Mouse (Mus musculus) lung, postnatal 0 days (tissue): Measurements from ENCODE around the gene Lyz1. TPM values are rescaled to one million over a fixed set of nuclear protein-coding genes. Genes with fewer than 3 reads are reported as not detected.

Experiments used
- ATAC-seq: fragments of 200-750 bp; cut with Nextera tagmentation; 2 replicates; pipeline ENCODE4 v1.8.0; 2017; ENCODE audit warnings: moderate library complexity
- DNase-seq: peaks from one replicate; pipeline ENCODE4 v3.0.0-alpha.2; 2016; ENCODE audit warnings: low spot score
- H3K27ac ChIP-seq: fragments of 300-500 bp; sonication (generic); 2 replicates; pipeline ENCODE4 v1.5.1; 2014; ENCODE audit warnings: antibody characterized with exemption, mild to moderate bottlenecking, low read length, mixed read lengths
- H3K27me3 ChIP-seq: fragments of 300-500 bp; sonication (generic); replicated peaks from 2 replicates; pipeline ENCODE4 v1.6.1; 2014; ENCODE audit warnings: low read length, mixed read lengths; ENCODE audit not compliant: insufficient read depth
- H3K36me3 ChIP-seq: fragments of 300-500 bp; sonication (generic); 2 replicates; pipeline ENCODE4 v1.6.1; 2014; ENCODE audit warnings: low read length, mixed read lengths; ENCODE audit not compliant: insufficient read depth
- H3K4me1 ChIP-seq: fragments of 300-500 bp; sonication (generic); 2 replicates; pipeline ENCODE4 v1.6.1; 2014; ENCODE audit warnings: antibody characterized with exemption, low read depth, low read length, mixed read lengths; ENCODE audit not compliant: insufficient read depth
- H3K4me2 ChIP-seq: fragments of 300-500 bp; sonication (generic); replicated peaks from 2 replicates; pipeline ENCODE4 v1.6.1; 2014; ENCODE audit warnings: low read depth, mild to moderate bottlenecking, low read length, moderate library complexity, mixed read lengths
- H3K4me3 ChIP-seq: fragments of 300-500 bp; sonication (generic); 2 replicates; pipeline ENCODE4 v1.5.1; 2014; ENCODE audit warnings: low read depth, low read length
- H3K9ac ChIP-seq: fragments of 300-500 bp; sonication (generic); replicated peaks from 2 replicates; pipeline ENCODE4 v1.6.1; 2014; ENCODE audit warnings: low read depth, mild to moderate bottlenecking
- H3K9me3 ChIP-seq: fragments of 300-500 bp; sonication (generic); 2 replicates; pipeline ENCODE4 v1.6.1; 2016; ENCODE audit warnings: low read length, mixed read lengths
- CTCF ChIP-seq: IDR thresholded peaks from 2 replicates; pipeline ENCODE4 v1.5.1; 2016; ENCODE audit warnings: antibody characterized with exemption, mild to moderate bottlenecking
- EP300 ChIP-seq: IDR thresholded peaks from 2 replicates; pipeline ENCODE4 v1.6.1; 2016; ENCODE audit warnings: antibody characterized with exemption, mild to moderate bottlenecking, control low read depth
- WGBS: fragments of 180-500 bp; shearing (Covaris S2); extraction: QIAGEN DNeasy Blood & Tissue Kit; methylation state at CpG from one replicate; pipeline ENCODE4 v1.1.7; 2014; 5-methylcytosine and 5-hydroxymethylcytosine counted together
- polyA plus RNA-seq: library from polyadenylated mRNA; unstranded; fragments of >200 nt; fragmentation: Nextera tagmentation; extraction: Ambion mirVana; gene quantifications from 2 replicates; pipeline ENCODE4 v1.2.1, GENCODE M21; 2015

Lyz1 gene
- 2,166 and 3,269 TPM in 2 replicates for polyA plus RNA-seq

DNA sequence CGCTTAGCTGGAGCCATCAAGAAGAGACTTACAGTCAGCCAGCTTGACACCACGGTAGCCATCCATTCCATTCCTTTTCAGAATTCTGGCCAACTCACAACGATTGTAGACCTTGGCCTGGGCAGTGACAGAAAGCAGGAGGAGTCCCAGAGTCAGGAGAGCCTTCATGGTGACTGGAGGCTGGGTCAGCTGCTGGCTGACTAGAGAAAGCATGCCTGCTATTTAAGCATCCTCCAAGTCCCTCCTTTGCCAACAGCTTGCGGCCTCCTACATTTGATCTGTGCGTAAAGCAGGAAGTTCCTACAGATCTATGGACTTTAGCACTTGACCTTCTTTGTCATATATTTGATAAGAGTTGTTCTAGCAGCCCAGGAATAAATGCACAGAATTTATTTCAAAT is at the start of gene Lyz1:
Gene Lyz1, minus strand, starts transcription at position 198 of the 400 bp plus-strand sequence.
- no peak for TF ChIP-seq EP300
- no peak for TF ChIP-seq CTCF
- ATAC-seq (no peak), DNase-seq (no peak)
- Histone ChIP-seq H3K9me3 (no peaks in the 10 kb centered on the region), H3K27ac (no peak within 1 kb of the TSS), H3K4me2 (no peak within 1 kb of the TSS), H3K4me3 (no peak within 1 kb of the TSS), H3K36me3 (no peaks in the 10 kb centered on the region), H3K9ac (no peak within 1 kb of the TSS), H3K27me3 (no peaks in the 10 kb centered on the region), H3K4me1 (no peaks in the 10 kb centered on the region)
- 51% methylated on average over 5 of the region's 5 CpGs for WGBS

DNA sequence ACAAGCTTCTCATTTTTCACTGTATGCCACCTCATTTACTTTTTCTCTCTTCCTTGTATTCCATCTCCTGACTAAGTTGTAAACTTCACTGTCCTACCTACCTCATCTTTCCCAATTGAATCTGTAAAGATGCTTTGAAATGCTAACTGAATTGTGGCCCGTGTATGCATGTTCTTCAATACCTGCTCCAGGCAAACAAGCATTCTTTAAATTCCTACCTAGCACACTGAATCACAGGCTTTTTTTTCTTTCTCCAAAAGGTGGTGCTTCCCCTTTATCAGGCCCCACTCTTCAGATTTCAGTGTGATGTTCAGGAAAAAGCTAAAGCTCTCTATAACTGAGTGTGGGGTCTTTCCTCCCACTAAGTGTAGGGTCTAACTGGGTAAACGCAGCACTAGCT is 49.7 kb upstream of the Lyz1 start:
- H3K4me3 ChIP-seq: no peak overlapping the region
- 62% methylated on average over 2 of the region's 2 CpGs for WGBS
- no peaks in the 10 kb centered on the region for H3K27me3 ChIP-seq
- 0 out of 2 replicates have a peak, but pooled peaks cover 3% of the 10 kb centered on the region for H3K36me3 ChIP-seq
- DNase-seq (no peak), ATAC-seq (no peak)
- H3K4me1 ChIP-seq: no peaks in the 10 kb centered on the region
- no peak overlapping the region for H3K9ac ChIP-seq
- no peak for TF ChIP-seq EP300
- TF ChIP-seq CTCF: no peak
- 0 out of 2 replicates have a peak overlapping the region, but pooled peaks have one; percentile 0 for H3K27ac ChIP-seq
- H3K9me3 ChIP-seq: no peaks in the 10 kb centered on the region
- H3K4me2 ChIP-seq: no peak overlapping the region

DNA sequence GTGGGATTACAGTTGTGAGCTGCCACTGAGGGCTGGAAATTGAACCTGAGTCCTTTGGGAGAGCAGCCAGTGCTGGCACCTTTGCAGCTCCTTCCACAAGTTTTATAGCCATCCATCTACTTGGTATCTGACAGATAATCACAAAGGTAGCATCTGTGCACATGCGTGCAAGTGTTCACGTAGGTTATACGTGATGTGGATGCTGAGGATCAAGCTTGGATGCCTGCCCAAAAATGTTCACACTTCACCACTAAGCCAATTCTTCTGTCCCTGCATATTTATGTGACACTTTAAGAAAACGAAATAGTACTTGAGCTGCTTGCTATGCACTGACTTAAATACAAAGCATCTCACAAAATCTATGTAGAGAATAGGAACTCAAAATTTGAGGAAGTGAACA is 48.4 kb upstream of the Lyz1 start:
- 0 out of 2 replicates have a peak, but pooled peaks cover 3% of the 10 kb centered on the region for H3K36me3 ChIP-seq
- H3K27me3 ChIP-seq: no peaks in the 10 kb centered on the region
- no peak overlapping the region for H3K4me3 ChIP-seq
- H3K27ac ChIP-seq: no peak overlapping the region
- ATAC-seq (no peak), DNase-seq (no peak)
- TF ChIP-seq CTCF (no peak), EP300 (no peak)
- no peak overlapping the region for H3K4me2 ChIP-seq
- H3K9me3 ChIP-seq: no peaks in the 10 kb centered on the region
- WGBS: 56% methylated on average over 4 of the region's 4 CpGs
- no peak overlapping the region for H3K9ac ChIP-seq
- no peaks in the 10 kb centered on the region for H3K4me1 ChIP-seq

DNA sequence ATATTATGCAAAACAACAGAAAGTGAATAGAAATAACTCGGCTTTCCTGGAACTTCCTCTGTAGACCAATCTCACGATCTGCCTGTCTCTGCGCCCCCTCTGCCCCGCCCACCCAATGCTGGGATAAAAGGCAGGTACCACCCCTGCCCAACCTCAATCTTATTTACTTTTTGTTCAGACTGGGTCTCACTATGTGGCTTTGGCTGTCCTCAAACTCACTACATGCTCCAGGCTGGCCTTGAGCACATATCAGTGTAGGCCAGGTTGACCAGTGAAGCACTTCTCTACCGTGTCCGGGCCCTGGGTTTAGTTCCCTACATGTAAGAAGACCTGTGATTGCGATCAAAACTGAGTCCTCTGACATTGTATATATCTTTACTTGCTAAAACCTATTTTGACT is 46.6 kb upstream of the Lyz1 start:
- Histone ChIP-seq H3K4me1 (no peaks in the 10 kb centered on the region), H3K4me3 (no peak overlapping the region), H3K9me3 (no peaks in the 10 kb centered on the region), H3K36me3 (no peaks in the 10 kb centered on the region), H3K27ac (no peak overlapping the region), H3K27me3 (no peaks in the 10 kb centered on the region), H3K4me2 (no peak overlapping the region), H3K9ac (no peak overlapping the region)
- TF ChIP-seq CTCF (no peak), EP300 (no peak)
- 76% methylated on average over 7 of the region's 7 CpGs for WGBS
- DNase-seq (no peak), ATAC-seq (no peak)

DNA sequence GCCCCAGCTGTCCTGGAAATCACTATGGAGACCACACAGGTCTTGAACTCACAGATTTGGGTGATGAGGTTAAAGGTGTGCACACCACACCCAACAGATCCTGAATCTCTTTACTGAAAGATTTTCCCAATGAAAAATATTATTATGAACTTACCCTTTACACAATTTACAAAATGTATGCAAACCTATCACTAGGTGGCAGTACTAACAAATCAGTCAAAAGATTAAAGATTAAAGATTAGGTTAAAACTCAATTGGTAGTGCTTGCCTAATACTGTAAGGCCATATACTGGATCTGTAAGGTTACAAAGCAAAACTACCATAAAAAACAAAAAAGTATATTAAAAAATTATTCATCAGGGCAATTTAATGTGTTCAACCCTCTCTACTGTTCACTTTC is 45.3 kb upstream of the Lyz1 start:
- TF ChIP-seq CTCF (peak; percentile 28; the same call in 1 of the 2 replicates), EP300 (no peak)

DNA sequence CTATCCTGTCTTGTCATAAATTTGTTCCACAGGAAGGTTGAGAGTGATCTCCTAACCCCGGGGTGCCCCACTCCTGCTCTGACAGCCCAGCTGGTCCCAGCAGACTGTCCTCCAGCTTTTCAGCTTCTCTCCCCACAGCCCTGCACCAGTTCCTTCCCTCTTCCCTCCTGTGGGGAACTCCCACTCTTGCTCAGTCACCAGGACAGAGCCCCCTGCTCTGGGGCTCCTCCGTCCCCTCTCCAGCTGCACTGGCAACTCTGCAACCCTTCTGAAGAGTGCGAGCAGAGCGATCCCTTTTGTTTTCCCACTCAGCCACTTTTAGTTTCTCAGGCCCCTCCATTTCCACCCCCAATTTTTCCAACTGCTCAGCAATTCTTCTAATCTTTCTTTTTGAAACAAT is 43.0 kb upstream of the Lyz1 start:
- TF ChIP-seq CTCF (no peak), EP300 (no peak)
- DNase-seq (peak; percentile 54), ATAC-seq (peak; percentile 81)
- Histone ChIP-seq H3K9me3 (no peaks in the 10 kb centered on the region), H3K9ac (no peak overlapping the region), H3K27me3 (no peaks in the 10 kb centered on the region), H3K4me1 (no peaks in the 10 kb centered on the region), H3K27ac (peak overlapping the region; percentile 38; the same call in 1 of the 2 replicates), H3K36me3 (no peaks in the 10 kb centered on the region), H3K4me2 (0 out of 2 replicates have a peak overlapping the region, but pooled peaks have one; percentile 19), H3K4me3 (no peak overlapping the region)
- WGBS: 26% methylated on average over 4 of the region's 4 CpGs

More for the DNA sequence above, 45.3 kb upstream of the Lyz1 start:
- H3K36me3 ChIP-seq: no peaks in the 10 kb centered on the region
- peak; percentile 41 for DNase-seq
- ATAC-seq: no peak
- no peaks in the 10 kb centered on the region for H3K4me1 ChIP-seq
- no peak overlapping the region for H3K27ac ChIP-seq
- H3K9ac ChIP-seq: no peak overlapping the region
- no peaks in the 10 kb centered on the region for H3K27me3 ChIP-seq
- no peak overlapping the region for H3K4me3 ChIP-seq
- no peaks in the 10 kb centered on the region for H3K9me3 ChIP-seq
- H3K4me2 ChIP-seq: no peak overlapping the region

DNA sequence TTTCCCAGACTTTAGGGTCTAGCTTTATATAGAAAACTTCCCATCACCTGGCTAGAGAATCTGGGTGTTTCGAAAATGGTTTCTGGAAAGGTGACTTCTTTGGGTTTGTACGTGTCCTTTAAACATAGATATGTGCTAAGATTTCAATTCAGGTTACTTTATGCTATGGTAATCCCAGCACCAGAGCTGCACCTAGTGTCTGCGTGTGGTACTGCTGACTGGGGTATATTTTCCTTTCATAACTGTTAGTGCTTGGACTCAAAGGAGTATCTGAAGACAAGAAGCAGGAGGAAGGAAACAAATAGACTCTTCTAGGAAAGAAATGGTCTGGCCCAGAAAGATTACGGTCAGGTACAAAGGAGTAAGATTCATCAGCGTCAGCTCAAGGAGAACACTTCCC is 37.9 kb upstream of the Lyz1 start:
- no peak overlapping the region for H3K4me2 ChIP-seq
- whole genome bisulfite sequencing: 66% methylated on average over 5 of the region's 5 CpGs
- DNase-seq: peak; percentile 68

More for the DNA sequence above, 37.9 kb upstream of the Lyz1 start:
- no peak overlapping the region for H3K9ac ChIP-seq
- H3K27me3 ChIP-seq: no peaks in the 10 kb centered on the region
- peak; percentile 68 for ATAC-seq
- no peaks in the 10 kb centered on the region for H3K36me3 ChIP-seq
- H3K27ac ChIP-seq: no peak overlapping the region
- TF ChIP-seq EP300 (peak; percentile 43; the same call in 1 of the 2 replicates), CTCF (peak; percentile 82)
- no peak overlapping the region for H3K4me3 ChIP-seq
- no peaks in the 10 kb centered on the region for H3K4me1 ChIP-seq
- no peaks in the 10 kb centered on the region for H3K9me3 ChIP-seq
